Mouse (Mus musculus) cerebellum, postnatal 25 days (tissue): ENCODE measurements at regions not wholly inside any gene's neighbourhood (a gene's known extent, or its start where the extent isn't known, plus 50 kb on each side); places are given as distances from the start of the nearest gene placed in this dataset.

Source experiments
- DNase-seq, 2 experiments: peaks; one replicate each; pipeline ENCODE4 v3.0.0; 2021; ENCODE audit warnings: mixed read lengths in 2 of 2

DNA sequence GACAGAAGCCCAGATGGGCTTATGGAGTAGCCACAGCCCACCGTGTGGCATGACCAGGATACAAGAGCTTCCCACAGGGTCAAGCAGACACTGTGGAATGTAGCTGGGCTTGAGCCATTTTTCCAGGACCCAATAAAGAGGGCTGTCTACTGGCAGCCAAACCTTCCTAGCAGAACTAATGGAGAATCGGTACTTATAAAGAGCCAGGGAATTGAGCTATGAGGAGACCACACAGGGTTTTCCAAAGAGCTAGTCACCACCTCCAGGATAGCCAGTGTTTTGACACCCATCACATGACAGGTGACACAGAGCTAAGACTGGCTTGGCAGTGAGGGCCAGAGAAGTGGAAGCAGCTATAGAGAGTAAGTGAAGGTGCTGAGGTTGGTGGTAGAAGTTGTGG lies 149.9 kb downstream of the Map2k4 start:
- DNase-seq: no peak

GRCm38 (mm10) chr11:65637206-65637605 lies 150.9 kb downstream of the Map2k4 start:
- no peak for DNase-seq

GRCm38 (mm10) chr11:65635307-65635706 lies 152.8 kb downstream of the Map2k4 start:
- DNase-seq: no peak

- peak; percentile 51 to 78 for DNase-seq
Observed at GRCm38 (mm10) chr11:65631164-65631563, 156.9 kb downstream of the Map2k4 start.

DNA sequence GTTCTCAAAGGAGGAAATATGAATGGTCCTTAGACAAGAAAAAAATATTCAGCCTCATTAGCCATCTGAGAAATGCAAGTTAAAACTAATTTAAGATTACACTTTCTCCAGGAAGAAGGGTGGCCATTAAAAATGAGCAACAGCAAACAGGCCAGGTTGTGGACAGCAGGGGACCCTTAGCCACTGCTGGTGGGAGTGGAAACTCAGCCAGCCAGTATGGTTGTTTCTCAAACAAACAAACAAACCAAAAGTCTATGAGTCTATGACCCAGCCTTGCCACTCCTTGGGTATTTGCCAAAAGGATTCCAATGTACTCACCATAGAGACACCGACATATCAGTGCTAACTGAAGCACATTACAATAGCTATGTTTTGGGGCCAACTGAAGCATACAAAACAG lies 157.7 kb downstream of the Map2k4 start:
- DNase-seq: peak; percentile 15 to 32

GRCm38 (mm10) chr11:65629320-65629719 lies 158.8 kb downstream of the Map2k4 start:
- DNase-seq: no peak

DNA sequence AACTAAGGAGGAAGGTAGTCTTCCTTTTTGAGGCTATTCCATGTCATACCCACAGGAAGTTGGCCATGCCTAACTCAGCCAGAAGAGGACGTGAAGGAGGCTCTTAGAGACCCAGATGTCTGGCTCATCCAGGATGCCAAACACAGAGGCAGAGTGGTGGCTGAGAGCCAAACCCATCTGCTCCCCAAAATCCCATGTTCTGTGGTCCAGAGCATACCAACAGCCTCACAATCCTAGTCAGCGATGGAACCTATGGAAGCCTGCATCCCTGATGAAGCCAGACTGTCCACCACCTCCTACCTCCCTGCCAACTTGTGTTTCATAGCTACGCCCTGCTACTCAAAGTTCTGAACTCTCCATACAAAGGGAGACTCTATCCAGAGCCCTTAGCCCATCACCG lies 169.1 kb downstream of the Map2k4 start:
- no peak for DNase-seq

- no peak for DNase-seq
Observed at GRCm38 (mm10) chr11:65610536-65610935, 177.6 kb downstream of the Map2k4 start.

DNA sequence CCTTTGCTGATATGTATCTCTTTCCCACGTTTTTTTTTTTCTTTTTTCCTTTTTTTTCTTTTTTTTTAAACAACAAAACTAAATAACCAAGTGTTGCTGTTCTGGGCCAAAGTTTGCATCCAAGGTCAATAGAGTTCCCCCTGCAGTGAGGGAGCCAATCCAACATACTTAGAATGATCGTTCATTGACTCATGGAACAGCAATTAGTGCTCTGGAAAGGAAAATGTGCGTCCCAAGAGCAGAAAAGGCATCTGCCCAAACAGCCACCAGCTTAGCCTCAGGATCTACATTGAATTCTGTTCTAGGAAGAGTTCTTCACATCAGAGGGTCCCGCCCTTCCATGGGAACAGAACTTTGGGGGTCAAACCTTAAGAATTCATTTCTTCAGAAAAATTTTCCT lies 179.0 kb downstream of the Map2k4 start:
- no peak for DNase-seq

- DNase-seq: no peak
Observed at GRCm38 (mm10) chr11:65597298-65598076, 190.6 kb downstream of the Map2k4 start.

- DNase-seq: peak; percentile 47 to 69
Observed at GRCm38 (mm10) chr11:65588491-65588890, 199.6 kb downstream of the Map2k4 start.

GRCm38 (mm10) chr11:65567831-65568230 lies 220.3 kb downstream of the Map2k4 start:
- peak; percentile 28 to 44 for DNase-seq

DNA sequence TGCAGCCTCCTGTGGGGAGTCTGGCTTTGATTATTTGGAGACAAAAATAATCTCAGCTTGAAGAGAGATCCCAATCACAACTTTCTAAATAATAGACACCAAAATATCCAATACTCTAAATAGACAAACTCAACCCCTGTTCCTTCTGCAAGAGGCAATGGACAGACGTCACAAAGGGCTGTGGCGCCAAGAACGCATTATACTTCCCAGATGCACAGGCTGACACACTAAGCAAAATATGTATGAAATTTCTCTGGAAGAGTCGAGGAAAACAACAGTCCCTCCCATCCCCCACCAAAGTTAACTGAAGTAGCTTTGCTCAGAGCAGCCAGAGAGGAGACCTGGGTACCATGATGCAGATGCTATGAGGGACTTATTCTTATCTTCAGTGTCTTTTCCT lies 229.9 kb downstream of the Map2k4 start:
- DNase-seq: no peak

DNA sequence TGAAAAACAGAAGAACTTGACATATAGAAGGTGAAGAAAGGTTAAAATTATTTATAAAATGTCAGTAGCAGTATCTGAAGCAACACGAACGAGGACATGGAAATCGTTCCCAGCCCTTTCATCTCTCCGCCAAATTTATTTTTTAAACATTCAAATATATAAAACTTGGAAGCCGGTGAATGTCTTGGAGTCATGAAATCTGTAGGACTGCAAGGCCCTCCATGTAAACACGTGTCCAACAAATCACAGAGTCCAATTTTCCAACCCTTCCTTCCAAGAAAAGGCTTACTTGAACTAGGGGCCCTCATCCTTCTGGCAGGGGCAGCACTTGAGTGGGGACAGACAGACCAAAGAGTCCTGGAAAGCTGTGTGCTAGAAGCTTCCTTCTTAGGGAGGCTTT lies 237.0 kb downstream of the Map2k4 start:
- no peak for DNase-seq

DNA sequence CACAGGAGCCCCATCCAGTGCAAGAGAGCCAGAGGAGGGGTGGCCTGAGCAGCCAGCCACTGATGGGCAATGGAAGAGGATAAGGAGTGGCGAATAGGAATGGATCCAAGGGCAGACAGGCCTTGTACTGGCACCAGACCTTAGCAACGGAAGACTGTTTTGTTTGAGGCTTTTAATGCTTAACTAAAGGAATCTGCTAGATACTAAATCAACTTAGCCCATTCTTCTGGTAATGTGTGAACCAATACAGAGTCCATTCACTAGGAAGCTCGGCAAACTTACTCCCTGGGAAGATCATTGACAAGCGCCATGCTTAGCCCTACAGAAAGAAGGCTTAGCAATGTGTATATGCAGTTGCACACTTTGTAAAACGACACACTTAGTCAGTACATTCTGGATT lies 243.8 kb downstream of the Map2k4 start:
- no peak for DNase-seq

DNA sequence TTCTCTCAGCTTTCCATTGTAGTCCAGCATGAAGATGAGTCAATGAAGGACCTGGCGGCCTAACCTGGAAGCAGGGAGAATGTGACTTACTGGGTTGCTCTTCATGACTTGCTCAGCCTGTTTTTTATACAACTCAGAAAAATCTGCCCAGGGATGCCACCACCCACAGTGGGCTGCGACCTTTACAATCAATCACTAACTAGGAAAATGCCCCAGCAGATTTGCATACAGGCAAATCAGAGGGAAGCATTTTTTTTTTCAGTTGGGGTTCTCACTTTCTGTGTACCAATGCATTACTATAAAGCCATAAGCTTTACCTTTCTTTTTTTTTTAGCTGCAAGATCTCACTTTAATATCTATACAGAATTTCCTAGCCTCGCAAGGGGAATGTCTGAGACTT lies 244.5 kb downstream of the Map2k4 start:
- no peak for DNase-seq

DNA sequence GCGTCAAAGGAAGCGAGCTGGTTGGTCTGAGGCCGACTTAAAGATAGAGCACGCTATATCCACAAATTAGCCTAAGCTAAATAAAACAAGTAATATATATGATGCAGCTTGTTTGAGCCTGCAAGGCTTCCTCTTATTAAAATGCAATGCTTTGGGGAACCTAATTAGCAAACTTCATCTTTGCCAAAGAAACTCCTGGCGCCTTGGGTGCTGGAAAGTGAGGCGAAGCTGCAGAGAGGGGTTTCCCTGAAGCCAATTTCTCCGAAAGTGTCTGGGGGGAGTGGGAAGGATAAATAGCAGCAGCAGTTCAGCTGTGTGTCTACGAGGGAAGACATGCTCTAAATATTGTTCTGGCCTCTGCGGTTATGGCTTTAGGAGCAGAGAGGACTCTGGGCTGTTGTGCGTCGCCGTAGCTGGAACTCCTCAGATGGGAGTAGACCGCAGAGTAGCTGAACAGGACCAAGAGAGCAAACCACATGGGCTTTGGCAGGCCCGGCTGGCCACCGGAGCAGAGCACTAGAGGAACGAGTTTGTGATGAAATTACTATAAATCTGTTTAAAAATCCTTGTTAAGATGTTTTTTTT lies 251.0 kb downstream of the Map2k4 start:
- no peak for DNase-seq

- DNase-seq: no peak
Observed at GRCm38 (mm10) chr11:65535726-65536442, 252.2 kb downstream of the Map2k4 start.

GRCm38 (mm10) chr11:65530744-65531143 lies 257.4 kb downstream of the Map2k4 start:
- DNase-seq: peak in 1 of 2 experiments; percentile 29

DNA sequence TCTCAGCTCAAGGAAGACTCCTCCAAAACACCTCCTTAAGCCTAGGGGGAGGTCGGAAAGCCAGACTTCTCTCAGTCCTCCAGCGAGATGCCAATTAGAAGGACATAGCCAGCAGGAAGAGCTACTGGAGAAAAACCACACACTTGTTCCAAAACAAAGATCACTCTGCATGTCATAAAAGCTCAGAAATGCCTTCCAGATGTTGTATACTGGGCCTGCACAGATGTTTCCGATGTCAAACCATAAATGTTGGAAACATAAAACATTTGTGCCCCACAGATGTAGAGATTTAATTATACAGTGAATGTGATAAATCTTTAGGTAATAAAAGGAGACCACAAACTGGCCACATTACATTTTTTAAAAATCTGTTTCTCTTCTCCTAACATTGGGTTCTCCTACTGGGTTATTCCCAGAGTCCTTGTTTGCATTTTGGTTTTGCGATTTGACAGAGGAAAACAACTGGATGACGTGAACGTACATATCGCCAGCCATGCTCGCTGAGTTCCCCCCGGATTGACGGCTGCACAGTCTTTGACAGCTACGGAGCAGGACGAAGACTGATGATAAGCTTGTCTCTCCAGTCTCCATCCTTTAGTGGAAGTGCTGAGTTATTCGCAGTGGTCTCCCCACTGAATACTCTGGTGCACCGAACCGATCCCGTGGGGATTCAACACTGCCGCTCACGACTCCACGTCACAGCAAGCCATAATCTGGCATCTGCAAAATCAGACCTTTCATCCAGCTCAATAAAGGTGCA lies 235.5 kb upstream of the Myocd start:
- no peak for DNase-seq

DNA sequence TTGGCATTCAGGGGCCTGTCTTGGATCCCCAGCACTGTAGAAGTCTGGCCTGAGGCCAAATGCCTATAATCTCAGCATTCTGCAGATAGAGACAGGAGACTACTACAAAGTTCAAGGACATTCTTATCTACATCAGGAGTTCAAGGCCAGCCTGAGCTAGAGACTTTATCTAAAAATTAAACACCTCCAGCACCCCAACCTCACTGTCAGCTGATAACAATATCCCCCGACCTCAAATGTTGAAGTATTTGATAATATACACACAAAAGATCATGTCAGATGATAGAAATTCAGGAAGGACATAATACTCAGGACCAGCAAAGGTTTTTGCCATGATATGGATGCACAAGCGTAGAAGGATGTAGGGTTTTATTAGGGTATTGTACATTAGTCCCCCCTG lies 228.2 kb upstream of the Myocd start:
- no peak for DNase-seq

- no peak for DNase-seq
Observed at GRCm38 (mm10) chr11:65497415-65497814, 227.6 kb upstream of the Myocd start.

- no peak for DNase-seq
Observed at GRCm38 (mm10) chr11:65495034-65495433, 225.2 kb upstream of the Myocd start.
